Mouse (Mus musculus): ENCODE results near the gene Rhebl1. TPM values are rescaled to one million over a fixed set of nuclear protein-coding genes. Genes with fewer than 3 reads are reported as not detected.
"Not testable (repeated sequence)": the region's sequence is repeated elsewhere in the genome, so short reads cannot be mapped to it uniquely, and the experiment has no call there.

Rhebl1 gene
- total and polyA plus RNA-seq, 3 experiments: 11.1 to 25.1 (median 17.6) TPM

DNA sequence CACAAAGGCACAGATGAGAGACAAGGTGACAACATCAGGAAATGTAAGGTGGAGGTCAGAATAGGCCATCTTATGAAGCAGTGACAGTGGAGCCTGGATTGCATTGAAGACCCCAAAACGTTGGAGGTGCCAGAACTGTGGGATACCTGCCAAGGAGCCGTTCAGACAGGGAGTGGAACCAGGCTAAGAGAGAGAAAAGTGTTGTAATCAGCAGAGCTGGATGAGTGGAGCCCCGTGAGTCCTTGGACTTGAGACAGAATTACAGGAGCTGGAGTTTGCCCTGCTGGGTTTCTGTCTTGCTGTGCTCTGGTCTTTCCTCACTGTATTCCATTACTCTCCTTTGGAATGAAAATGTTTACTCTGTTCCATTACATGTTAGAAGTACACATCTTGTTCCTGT, 28.2 kb upstream of the Rhebl1 start:
- H3K27me3 ChIP-seq (replicated peaks): no peaks in the 10 kb centered on the region
- DNase-seq (ENCODE audit: extremely low read depth): no peak
- dilution Hi-C loops (cut with MboI; ENCODE audit: extremely low pct_ligation_motif_present, extremely low pct_unique_long_range_greater_than_20kb, low sequenced_read_pairs): no loop called here
- TF ChIP-seq GABPA (IDR thresholded peaks at IDR 0.05; ENCODE audit: insufficient replicate concordance, low read depth, low read length): no peak
- no peak for TF ChIP-seq JUND (conservative IDR thresholded peaks at IDR 0.05; ENCODE audit: low read depth, low read length)
- no peak for TF ChIP-seq NRF1 (IDR thresholded peaks at IDR 0.05; ENCODE audit: low read depth, low read length)
- TF ChIP-seq POLR2A (IDR thresholded peaks at IDR 0.05; ENCODE audit: low read depth, low read length): no peak
- no peak for TF ChIP-seq MYC (IDR thresholded peaks at IDR 0.05; ENCODE audit: low read depth, low read length)
- no peak for TF ChIP-seq POLR2AphosphoS2 (IDR thresholded peaks at IDR 0.05; ENCODE audit: low read depth, low read length)
- TF ChIP-seq ZMIZ1 (IDR thresholded peaks at IDR 0.05; ENCODE audit: low read depth, low read length): no peak
- no peak for TF ChIP-seq USF1 (IDR thresholded peaks at IDR 0.05; ENCODE audit: low read depth, low read length)
- no peak for TF ChIP-seq KAT2A (IDR thresholded peaks at IDR 0.05; ENCODE audit: insufficient replicate concordance, low read length)
- TF ChIP-seq ELF1 (IDR thresholded peaks at IDR 0.05; ENCODE audit: low read depth, low read length): no peak
- H3K36me3 ChIP-seq (replicated peaks in 1 of 2; ENCODE audit: control insufficient read depth in 1 of 2, insufficient read depth in 1 of 2, low read length in 1 of 2): peaks cover 0 to 2% of the 10 kb centered on the region in 2 experiments
- no peak overlapping the region for H3K4me3 ChIP-seq (replicated peaks in 1 of 3; ENCODE audit: low read depth in 2 of 3, low read length in 2 of 3, poor library complexity in 1 of 3)
- in situ Hi-C loops (cut with MboI; ENCODE audit: low pct_ligation_motif_present, low pct_unique_long_range_greater_than_20kb, low sequenced_read_pairs): loop anchor here (10.0 kb wide), 1 partner anchor 1428 kb away; no protein-coding TSS in a partner anchor
- H3K4me2 ChIP-seq (ENCODE audit: insufficient read depth, low read depth, poor library complexity, severe bottlenecking): no peak overlapping the region
- H3K27ac ChIP-seq (ENCODE audit: insufficient read depth, low read depth): no peak overlapping the region
- peaks cover 3% of the 10 kb centered on the region for H3K9me3 ChIP-seq (replicated peaks; ENCODE audit: low read length)
- H3K79me2 ChIP-seq (replicated peaks; ENCODE audit: control insufficient read depth, extremely low read depth, insufficient read depth, poor library complexity, severe bottlenecking): no peaks in the 10 kb centered on the region
- no peak overlapping the region for H3K9ac ChIP-seq (ENCODE audit: insufficient read depth, low read depth)
- peaks cover 0 to 9% of the 10 kb centered on the region in 2 experiments; a peak in 2 of 4 replicates for H3K4me1 ChIP-seq (ENCODE audit: control insufficient read depth in 1 of 2, insufficient read depth in 2 of 2)

DNA sequence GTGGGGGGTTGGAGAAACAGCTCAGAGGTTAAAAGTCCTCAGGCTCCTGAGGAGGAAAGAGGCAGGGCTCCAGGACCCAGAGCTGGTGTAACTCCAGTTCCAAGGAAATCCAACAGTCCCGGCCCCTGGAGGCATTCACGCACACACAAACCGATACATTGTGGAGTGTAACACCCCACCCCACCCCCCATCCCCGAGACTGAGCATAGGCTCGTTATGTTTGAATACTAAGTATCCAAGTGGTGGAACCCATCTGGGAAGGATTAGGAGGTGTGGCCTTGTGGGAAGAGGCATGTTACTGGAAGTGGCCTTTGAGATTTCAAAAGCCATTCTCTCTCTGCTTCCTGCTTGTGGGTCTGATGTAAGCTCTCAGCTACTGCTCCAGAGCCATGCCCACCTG, 27.2 kb upstream of the Rhebl1 start:
- Histone ChIP-seq H3K36me3 (replicated peaks in 1 of 2; ENCODE audit: control insufficient read depth in 1 of 2, insufficient read depth in 1 of 2, low read length in 1 of 2) (peaks cover 0 to 2% of the 10 kb centered on the region in 2 experiments), H3K27me3 (replicated peaks) (no peaks in the 10 kb centered on the region), H3K4me2 (ENCODE audit: insufficient read depth, low read depth, poor library complexity, severe bottlenecking) (no peak overlapping the region), H3K4me3 (replicated peaks in 1 of 3; ENCODE audit: low read depth in 2 of 3, low read length in 2 of 3, poor library complexity in 1 of 3) (no peak overlapping the region), H3K9ac (ENCODE audit: insufficient read depth, low read depth) (no peak overlapping the region), H3K9me3 (replicated peaks; ENCODE audit: low read length) (peaks cover 3% of the 10 kb centered on the region), H3K27ac (ENCODE audit: insufficient read depth, low read depth) (no peak overlapping the region), H3K4me1 (ENCODE audit: control insufficient read depth in 1 of 2, insufficient read depth in 2 of 2) (peaks cover under 1 to 8% of the 10 kb centered on the region in 2 experiments; a peak in 3 of 4 replicates), H3K79me2 (replicated peaks; ENCODE audit: control insufficient read depth, extremely low read depth, insufficient read depth, poor library complexity, severe bottlenecking) (peaks cover 9% of the 10 kb centered on the region; the same call in 1 of the 2 replicates)
- dilution Hi-C loops (cut with MboI; ENCODE audit: extremely low pct_ligation_motif_present, extremely low pct_unique_long_range_greater_than_20kb, low sequenced_read_pairs) (no loop called here), in situ Hi-C loops (cut with MboI; ENCODE audit: low pct_ligation_motif_present, low pct_unique_long_range_greater_than_20kb, low sequenced_read_pairs) (loop anchor here (10.0 kb wide), 1 partner anchor 1427 kb away; no protein-coding TSS in a partner anchor)
- DNase-seq (ENCODE audit: extremely low read depth): no peak
- no peak for TF ChIP-seq ETS1 (conservative IDR thresholded peaks at IDR 0.05; ENCODE audit: low read depth, low read length)
- no peak for TF ChIP-seq NRF1 (IDR thresholded peaks at IDR 0.05; ENCODE audit: low read depth, low read length)
- no peak for TF ChIP-seq SMC3 (IDR thresholded peaks at IDR 0.05; ENCODE audit: low read depth, low read length)
- no peak for TF ChIP-seq BHLHE40 (IDR thresholded peaks at IDR 0.05; ENCODE audit: low read depth, low read length)
- TF ChIP-seq TCF12 (IDR thresholded peaks at IDR 0.05; ENCODE audit: low read depth, low read length): no peak

- peaks cover 5 to 25% of the 10 kb centered on the region in 2 experiments for H3K4me1 ChIP-seq (ENCODE audit: control insufficient read depth in 1 of 2, insufficient read depth in 2 of 2)
- H3K27me3 ChIP-seq (replicated peaks); H3K27ac ChIP-seq (ENCODE audit: insufficient read depth, low read depth); H3K9me3 ChIP-seq (replicated peaks; ENCODE audit: low read length); dilution Hi-C loops (cut with MboI; ENCODE audit: extremely low pct_ligation_motif_present, extremely low pct_unique_long_range_greater_than_20kb, low sequenced_read_pairs); DNase-seq (ENCODE audit: extremely low read depth): not testable (repeated sequence)
- H3K79me2 ChIP-seq (replicated peaks; ENCODE audit: control insufficient read depth, extremely low read depth, insufficient read depth, poor library complexity, severe bottlenecking): peaks cover 12% of the 10 kb centered on the region; the same call in 1 of the 2 replicates
- in situ Hi-C loops (cut with MboI; ENCODE audit: low pct_ligation_motif_present, low pct_unique_long_range_greater_than_20kb, low sequenced_read_pairs): loop anchor here (5.0 kb wide), 1 partner anchor 1501 kb away; no protein-coding TSS in a partner anchor
- H3K36me3 ChIP-seq (replicated peaks in 1 of 2; ENCODE audit: control insufficient read depth in 1 of 2, insufficient read depth in 1 of 2, low read length in 1 of 2): peaks cover 2 to 18% of the 10 kb centered on the region in 2 experiments
- peak overlapping the region; percentile 72 for H3K9ac ChIP-seq (ENCODE audit: insufficient read depth, low read depth)
- peak overlapping the region; percentile 78; the same call in 1 of the 2 replicates for H3K4me2 ChIP-seq (ENCODE audit: insufficient read depth, low read depth, poor library complexity, severe bottlenecking)
- peak overlapping the region; percentile 43 to 85 (median 77) for H3K4me3 ChIP-seq (replicated peaks in 1 of 3; ENCODE audit: low read depth in 2 of 3, low read length in 2 of 3, poor library complexity in 1 of 3)
These were observed 24.2 kb upstream of the Rhebl1 start for GRCm38 (mm10) chr15:98918499-98918895.
